Mouse (Mus musculus) ES-CJ7 (cell line): ENCODE measurements around the gene Mthfs.
"Not testable (repeated sequence)": the region's sequence is repeated elsewhere in the genome, so short reads cannot be mapped to it uniquely, and the experiment has no call there.

Experiments
- DNase-seq: peaks from one replicate; pipeline ENCODE4 v3.0.0; 2011; ENCODE audit warnings: low read depth, low spot score

Gene Mthfs

DNA sequence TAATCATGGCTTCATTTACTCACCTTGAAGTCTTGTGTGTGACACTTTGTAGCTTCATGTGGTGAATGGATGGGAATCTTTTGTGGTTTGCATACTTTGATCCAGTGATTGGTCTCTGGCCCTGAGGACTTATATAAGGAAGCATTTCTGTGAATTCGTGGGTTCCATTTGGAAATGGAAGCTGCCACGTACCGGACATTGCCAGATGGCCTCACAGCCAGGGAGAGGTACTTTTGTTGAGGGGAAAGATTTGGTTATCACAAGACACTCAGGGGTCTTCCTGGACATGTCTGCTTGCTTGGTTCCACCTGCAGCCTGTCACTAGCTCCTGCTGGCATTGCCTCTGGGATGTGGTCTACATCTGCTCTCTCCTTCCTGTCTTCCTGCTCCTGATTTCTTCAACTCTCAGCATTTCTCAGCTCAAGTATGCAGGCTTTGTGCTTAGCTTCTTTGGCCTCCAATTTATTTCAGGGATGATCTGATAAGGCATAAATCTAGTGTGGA, 30.1 kb downstream of the Mthfs start:
- DNase-seq, result not testable (repeated sequence)

DNA sequence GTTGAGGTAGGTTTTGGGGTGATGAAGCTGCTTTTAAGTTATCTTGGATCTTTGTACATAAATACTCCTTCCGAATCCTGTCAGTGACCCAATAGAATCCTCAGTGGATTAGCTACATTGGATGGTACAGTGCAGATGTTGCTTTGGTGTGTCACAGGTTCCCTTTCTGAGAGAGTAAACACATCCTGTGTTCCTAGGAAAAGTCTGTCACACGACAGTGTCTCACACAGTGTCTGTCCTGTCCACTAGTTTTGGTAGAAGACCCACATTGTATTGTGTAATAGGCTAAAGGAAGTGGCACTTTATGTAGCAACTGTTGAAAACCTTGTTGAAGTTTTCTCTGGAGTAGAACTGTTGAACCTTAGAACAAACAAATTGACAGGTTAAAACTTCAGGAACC, 42.9 kb downstream of the Mthfs start:
- no peak for DNase-seq

DNA sequence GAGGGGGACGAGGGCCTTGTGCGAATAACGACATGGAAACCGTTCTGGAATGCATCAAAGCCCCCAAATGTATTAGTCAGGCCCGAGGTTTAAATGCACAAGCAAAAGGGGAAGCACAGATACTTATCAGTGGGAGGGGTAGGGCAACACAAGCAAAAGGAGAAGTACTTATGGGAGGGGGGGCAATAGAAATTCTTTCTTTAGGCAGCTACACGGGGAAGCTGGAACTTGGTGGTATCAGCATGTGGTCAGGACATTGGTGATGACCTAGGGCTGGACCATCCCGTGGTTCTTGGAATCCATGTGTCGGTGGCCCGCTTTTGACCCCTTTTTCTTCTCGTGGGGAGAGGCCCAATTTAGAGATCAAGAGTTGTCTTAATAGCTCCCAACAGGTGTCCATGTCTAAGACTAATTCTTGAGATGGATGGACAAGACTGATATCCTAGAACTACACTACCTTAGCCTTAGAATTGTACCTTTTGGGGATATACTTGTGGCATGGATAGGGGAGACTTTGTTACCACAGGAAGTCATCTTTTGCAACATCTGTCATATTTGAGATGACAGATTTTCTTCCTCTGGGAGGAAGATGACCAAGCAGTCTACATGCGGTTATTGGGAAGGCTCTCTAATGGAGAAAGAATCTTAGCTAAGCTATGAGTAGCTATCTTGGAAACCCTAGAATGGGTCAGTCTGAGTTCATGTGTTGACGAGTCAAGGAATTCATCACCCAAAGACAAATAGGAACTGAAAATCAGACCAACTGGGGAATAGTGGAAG, 46.3 kb downstream of the Mthfs start:
- no peak for DNase-seq

DNA sequence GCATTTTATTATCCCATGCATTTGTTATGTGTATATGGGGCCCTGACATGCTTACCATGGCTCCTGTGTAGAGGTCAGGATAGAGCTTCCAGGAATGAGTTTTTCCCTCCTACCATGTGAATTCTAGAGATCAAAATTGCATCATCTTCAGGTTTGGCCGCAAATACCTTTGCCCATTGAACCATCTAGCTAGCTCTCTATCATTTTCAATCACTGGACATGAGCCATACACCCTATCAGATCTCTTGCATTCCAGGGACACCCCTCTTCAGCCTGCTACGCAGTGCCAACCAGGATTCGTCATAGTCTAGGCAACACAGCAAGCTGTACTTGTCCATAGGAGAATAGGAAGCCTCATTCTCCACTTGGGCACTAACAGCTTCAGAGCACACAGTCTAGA, 53.5 kb downstream of the Mthfs start:
- no peak for DNase-seq

DNA sequence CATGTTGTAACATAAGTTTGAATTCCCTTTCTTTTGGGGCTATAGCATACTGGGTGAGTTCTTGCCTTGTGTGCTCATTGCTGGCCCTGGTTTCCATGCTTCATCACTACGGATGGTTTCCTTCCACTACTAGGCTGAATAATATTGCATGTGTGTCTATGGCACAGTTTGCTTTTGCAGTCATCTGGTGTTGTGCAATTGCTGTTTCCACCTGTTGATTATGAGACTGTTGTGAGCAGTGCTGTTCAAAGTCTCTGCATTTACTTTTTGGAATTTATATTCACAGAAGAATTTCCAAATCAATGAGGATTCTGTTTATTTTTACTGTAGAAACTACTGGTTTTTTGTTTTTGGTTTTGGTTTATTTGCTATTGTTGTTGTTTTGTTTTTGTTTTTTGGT, 54.1 kb downstream of the Mthfs start:
- DNase-seq, result no peak

DNA sequence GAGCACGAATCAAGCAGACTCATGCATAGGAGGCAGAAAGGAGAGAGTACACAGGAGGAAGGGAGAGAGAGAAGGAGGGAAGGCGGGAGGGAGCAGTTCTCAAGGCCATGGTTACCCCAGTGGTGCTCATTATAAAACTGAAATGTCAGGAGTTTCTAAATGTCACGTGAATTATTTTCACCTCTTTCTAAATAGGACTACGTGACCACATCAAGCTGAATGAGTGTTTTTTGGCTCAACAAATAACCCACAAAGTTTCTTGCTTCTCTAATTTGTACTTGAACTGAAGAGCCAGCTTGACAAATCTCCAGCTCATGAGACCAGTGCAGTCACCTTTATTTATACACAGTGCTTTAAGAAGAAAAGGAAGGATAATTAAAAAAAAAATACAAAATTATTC, 56.6 kb downstream of the Mthfs start:
- DNase-seq, result no peak

DNA sequence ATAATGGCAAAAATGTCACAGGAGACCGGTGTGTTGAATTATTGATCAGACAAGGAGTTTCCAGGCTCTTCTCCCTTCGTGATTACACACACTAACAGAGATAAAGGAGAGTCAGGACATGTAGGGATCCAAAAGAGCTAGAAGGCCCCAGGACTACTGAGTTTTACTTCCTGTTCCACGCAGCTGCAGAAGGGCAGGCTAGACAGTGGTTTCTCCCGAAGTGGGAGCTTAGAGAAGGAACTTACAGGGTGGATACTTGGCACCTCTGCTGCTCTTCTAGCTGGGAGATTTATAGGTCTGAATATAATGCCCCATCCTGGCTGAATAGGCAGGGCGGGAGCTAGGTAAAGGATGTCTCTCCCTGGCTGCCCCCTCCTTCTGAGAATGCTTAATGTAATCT, 57.1 kb downstream of the Mthfs start:
- DNase-seq, result no peak

DNA sequence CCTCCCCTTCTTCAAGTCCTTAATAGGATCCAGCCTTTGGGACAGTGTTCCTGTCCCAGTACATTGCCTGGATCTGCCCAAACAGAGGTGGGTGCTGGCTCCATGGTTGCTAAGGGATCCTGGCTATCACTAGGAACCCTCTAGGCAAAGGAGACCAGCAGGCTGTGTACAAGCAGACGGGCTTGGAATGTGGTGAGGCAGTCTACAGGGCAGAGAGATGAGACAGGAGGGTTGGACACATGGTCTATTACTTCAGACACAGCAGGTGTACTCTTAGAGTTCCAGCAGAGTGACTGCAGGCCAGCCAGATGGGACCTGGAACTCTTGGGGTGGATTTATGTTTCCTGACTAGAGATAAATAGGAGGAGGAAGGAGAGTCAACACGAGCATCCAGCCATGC, 59.9 kb downstream of the Mthfs start:
- no peak for DNase-seq

DNA sequence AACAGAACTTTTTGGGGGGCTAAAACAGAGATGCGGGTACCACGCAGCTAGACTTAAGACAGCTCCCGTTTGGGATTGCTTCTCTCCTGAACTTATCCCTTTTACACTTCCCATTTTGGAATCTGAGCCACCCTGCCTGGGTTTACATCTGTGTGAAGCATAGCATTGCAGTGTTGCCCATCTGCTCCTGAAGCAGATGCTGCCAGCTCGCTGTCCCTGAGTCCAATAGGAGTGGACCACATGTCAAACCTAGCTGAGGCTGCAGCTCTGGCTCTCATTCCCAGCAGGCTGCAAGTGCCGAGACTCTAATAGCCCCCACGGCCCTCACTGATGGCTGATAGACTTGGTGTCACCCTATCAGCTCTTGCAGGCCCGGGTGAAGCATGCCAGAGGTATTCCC, 63.3 kb downstream of the Mthfs start:
- DNase-seq, result no peak

DNA sequence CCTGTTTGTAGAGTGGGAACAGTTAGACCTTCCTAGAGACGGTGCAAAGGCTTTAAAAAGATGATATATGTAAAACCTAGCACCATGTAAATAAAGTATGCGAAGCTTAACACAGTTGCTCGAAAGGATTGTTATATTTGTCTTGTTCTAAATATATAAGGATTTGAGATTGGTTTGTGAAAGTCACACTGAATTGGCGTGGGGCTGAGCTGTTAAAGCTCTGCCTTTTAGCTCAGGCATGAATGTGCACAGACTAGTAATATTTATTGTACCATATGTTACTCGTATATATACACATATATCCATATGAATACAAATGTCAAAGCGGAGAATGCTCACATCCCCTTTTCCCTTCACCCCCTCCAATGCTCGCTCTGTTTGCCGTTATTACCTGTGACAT, 67.7 kb downstream of the Mthfs start:
- DNase-seq, result no peak

DNA sequence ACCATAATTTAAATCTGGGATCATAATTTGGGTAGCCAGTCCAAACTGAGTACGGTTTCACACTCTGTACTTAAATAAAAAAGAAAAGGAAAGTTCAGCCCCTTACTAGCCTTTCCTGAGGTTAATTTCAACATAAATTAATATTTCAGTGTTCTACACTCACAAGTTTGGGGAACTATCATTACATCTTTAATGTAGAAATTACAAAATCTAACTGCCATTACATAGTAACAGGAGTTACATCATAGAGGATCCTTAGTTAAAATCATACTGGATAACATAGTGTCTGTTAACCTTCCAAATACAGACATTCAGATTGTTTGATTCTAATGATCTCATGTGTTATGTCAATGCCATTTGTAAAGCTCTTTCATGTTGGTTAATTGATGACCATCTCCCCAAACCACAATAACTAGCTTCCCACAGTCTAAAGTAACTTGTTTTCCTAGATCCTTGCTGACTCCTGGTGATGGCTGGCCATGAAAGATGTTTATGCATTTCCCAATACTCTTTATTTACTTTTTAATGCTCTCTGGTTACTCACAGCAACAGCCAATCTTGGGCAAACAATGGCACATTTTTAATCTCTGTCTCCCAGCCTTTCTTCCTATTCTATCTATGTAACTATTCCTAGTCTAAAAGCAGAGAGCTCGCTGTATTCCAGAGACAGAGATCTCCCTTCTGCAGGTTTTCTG, 72.0 kb downstream of the Mthfs start:
- no peak for DNase-seq

DNA sequence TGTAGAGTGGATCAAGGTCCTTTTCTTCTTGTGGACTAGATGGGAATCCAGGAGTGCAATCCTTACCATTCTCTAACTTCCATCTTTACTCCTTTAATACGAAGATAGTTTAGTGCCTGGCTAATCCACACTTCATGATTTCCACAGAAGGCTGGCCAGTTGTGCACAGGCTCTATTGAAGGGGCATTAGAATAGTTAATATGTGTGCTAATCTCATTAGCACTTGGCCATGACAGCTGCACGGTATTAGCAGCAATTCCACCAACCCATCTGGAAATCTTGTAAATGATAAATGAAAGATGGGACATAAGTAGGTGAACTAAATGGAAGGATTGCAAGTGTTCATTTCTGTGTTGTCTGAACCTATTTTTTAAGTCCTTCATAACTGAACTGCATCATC, 77.6 kb downstream of the Mthfs start:
- no peak for DNase-seq

DNA sequence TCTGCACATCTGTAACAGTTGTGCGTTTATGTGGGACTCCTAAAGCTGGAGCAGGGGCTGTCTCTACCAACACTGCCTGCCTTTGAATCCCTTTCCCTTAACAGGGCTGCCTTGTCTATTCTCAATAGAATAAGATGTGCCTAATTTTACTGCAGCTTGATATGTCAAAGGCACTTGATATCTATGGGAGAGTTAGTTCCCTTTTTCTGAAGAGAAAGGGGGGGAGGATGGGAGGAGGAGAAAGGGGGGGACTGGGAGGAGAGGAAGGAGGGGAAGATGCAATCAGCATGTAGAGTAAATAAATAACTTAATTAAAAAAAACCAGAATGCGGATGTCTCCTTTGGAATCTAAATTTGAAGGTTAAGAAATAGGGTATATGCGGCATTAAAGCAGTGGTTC, 82.9 kb downstream of the Mthfs start:
- DNase-seq, result no peak

DNA sequence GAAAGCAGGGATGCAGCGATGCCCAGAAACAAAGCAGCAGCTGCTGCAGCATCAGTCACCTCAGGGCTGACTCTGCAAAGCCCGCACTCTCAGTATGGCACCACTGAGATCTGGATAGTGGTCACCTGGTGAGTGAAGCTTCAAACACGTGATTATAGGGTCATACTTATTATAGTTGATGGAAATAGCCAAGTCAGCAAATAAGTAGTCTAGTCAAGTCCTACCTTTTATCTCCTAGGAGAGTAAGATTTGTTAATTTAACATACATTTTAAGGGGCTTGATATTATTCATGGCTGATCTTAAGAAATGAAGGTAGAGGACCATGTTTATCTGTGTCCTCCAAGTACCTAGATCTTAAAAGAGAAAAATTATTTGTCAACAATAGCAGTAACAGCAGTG, 83.6 kb downstream of the Mthfs start:
- DNase-seq, result no peak

DNA sequence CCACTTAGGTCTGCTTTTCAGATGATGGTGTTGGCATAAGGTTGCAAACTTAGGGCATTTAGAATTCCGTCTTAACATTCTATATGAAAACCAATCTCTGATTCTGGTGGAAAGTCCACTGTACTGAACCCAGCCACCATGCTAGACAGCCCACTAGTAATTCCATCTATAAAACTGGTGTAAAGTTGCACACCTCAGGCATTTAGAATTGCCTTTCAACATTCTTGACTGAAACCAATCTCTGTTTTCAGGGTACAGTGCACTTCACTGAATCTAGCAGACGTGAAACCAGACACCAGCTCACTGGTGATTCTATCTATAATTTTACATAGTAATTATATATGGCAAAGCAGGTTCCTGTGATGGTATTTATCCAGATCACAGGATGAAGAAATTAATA, 95.2 kb downstream of the Mthfs start:
- DNase-seq, result no peak

DNA sequence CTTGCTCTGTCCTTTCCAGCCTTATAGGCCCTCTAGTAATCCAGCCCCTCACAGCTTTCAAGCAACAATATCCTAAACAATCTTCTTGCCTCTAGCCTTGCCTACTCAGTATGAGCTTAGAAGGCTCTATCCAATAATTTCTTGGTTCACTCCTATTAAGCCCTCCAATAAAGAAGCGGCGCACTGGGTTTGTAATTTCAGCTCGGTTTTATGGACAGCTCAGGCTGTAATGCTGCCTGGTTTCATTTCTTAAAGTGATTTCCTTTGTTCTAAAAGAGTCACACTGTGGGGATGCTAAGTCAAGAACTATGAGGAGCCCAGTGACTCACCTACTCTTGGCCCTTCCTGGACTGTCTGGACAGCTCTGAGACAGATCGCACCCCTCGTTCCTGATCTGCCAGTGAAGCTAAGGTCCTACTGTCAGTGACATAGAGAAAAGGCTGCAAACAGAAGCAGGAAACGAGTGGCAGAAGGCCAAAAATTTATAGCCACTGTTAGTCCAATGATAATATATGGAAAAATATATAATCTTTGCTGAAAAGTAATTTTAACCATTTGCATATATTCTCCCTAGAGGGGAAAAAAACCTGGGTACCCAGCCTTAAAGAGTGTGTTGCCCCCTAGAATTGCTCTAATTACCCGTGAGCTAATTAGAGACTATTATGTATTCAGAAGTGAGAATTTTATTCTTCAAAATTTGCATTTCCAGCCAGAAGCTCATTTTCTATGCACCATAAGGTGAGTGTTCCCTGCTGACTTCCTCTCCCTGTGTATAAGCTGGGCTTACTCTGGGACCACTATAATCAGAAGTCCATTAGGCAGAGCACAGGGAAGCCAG, 98.1 kb downstream of the Mthfs start:
- no peak for DNase-seq

DNA sequence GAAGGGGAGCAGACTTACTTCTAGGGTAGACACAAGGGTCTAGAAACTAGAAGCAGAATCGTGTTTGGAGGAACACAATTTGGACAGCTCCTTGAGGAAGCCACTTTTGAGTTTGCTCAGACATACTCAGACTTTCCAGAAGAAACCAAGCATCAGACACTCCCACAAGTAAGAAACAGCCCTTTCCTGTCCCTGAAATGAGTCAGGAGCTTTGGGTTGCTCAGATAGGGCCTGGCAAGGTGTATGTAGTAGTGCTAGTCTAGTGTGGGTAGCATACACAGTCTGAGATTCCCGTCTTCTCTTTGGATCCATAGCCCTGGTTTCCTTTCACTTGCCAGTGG, 98.7 kb downstream of the Mthfs start:
- no peak for DNase-seq

DNA sequence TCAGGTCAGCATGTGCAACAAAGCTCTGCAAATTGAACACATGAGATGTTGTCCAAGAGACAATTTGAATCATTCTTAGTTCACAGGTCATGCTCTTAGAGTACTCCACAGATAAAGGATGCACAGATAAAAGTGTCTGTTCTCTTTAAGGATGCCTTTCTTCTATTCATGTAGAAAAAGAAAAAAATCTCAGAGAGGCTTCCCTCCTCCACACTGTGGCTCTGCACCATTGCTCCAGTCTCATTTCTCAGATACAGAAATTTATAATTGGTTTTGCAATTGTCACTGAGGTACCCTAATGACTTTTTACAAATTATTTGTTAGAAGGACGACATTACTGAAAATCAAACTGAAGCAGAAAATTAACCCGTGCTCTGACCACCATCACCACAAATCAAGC, 101.2 kb downstream of the Mthfs start:
- no peak for DNase-seq

DNA sequence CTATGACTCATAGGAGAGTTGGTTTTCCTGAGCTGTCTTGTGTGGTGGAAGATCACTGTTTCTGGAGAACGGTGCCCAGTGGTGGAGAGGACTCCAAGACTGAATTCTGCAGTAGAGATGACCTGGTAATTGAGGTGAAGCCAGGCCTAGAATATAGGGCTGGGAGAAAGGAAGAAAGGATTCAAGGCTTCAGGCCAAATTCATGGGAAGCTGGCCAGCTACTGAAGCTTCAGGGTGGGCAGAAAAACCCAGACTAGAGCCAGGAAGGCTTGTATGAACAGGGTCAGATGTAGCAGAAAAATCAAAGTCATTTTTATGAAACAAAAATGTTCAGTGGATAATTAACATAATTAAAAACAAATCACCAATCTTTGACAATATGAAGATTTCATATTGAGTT, 163.3 kb downstream of the Mthfs start:
- no peak for DNase-seq

DNA sequence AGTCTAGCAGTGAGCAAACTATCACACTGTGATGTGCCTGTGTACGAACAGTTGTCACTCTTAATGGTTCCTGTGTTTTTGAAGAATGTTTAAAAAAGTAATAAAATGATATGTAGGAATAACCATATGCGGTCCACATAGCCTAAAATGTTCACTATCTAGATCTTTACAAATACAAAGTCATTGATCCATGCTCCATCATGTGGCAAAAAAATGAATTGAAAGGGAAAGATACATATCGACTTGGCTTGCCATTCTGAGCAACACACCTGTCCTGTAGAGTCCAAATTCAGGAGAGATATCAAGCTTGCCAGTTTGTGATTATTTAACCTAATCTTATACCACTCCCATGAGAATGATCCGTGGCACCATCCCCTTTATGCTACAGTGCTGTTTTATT, 164.2 kb downstream of the Mthfs start:
- DNase-seq, result no peak

DNA sequence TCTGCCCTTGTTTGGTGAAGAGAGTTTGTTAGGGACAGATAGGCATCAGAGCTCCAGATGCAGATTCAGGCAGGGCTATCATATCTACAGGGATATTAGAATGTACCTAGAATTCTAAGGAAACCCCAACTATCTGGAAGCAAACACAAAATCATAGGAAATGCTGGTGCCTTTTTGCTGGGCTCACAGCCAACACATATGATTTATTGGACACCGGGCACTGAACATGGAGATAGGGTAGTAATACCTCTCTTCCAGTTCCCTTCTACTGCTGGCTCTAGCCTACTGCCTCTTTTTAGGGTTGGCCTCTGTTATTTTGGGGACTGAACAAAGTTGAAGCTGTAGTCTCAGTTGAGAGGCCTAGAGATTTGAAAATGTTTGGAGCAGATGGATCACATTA, 192.6 kb downstream of the Mthfs start:
- no peak for DNase-seq
